Mouse (Mus musculus): ENCODE results near the gene BC107364.
"Not testable (repeated sequence)": the region's sequence is repeated elsewhere in the genome, so short reads cannot be mapped to it uniquely, and the experiment has no call there.

BC107364 gene

GRCm38 (mm10) chr3:96451181-96451737 lies 847 bp downstream of the BC107364 start:
- DNase-seq (ENCODE audit: low spot score in 2 of 2): not testable (repeated sequence)

- not testable (repeated sequence) for DNase-seq (ENCODE audit: low spot score in 2 of 2)
These were observed 1.6 kb downstream of the BC107364 start for GRCm38 (mm10) chr3:96450586-96450896.

- DNase-seq (ENCODE audit: low spot score in 2 of 2): not testable (repeated sequence)
These were observed 2.1 kb downstream of the BC107364 start for GRCm38 (mm10) chr3:96449762-96450585.

GRCm38 (mm10) chr3:96445436-96445835 lies 6.7 kb downstream of the BC107364 start:
- no peak for DNase-seq (ENCODE audit: low spot score in 2 of 2)

GRCm38 (mm10) chr3:96440578-96440977 lies 11.5 kb downstream of the BC107364 start:
- DNase-seq (ENCODE audit: low spot score in 2 of 2): peak; percentile 30 to 34

- DNase-seq (ENCODE audit: low spot score in 2 of 2): peak; percentile 10 to 29
These were observed 16.5 kb downstream of the BC107364 start for GRCm38 (mm10) chr3:96435557-96436091.

GRCm38 (mm10) chr3:96432207-96432606 lies 19.9 kb downstream of the BC107364 start:
- DNase-seq (ENCODE audit: low spot score in 2 of 2): no peak

GRCm38 (mm10) chr3:96429819-96430132 lies 22.3 kb downstream of the BC107364 start:
- no peak for DNase-seq (ENCODE audit: low spot score in 2 of 2)

- no peak for DNase-seq (ENCODE audit: low spot score in 2 of 2)
These were observed 22.9 kb downstream of the BC107364 start for GRCm38 (mm10) chr3:96428941-96429818.

- peak; percentile 26 to 40 for DNase-seq (ENCODE audit: low spot score in 2 of 2)
These were observed 24.2 kb downstream of the BC107364 start for GRCm38 (mm10) chr3:96427761-96428462.

- DNase-seq (ENCODE audit: low spot score in 2 of 2): no peak
These were observed 24.8 kb downstream of the BC107364 start for GRCm38 (mm10) chr3:96427311-96427710.

GRCm38 (mm10) chr3:96426268-96426667 lies 25.8 kb downstream of the BC107364 start:
- DNase-seq (ENCODE audit: low spot score in 2 of 2): no peak

- not testable (repeated sequence) for DNase-seq (ENCODE audit: low spot score in 2 of 2)
These were observed 27.7 kb downstream of the BC107364 start for GRCm38 (mm10) chr3:96424447-96424846.

GRCm38 (mm10) chr3:96423889-96424288 lies 28.2 kb downstream of the BC107364 start:
- no peak for DNase-seq (ENCODE audit: low spot score in 2 of 2)

- no peak for DNase-seq (ENCODE audit: low spot score in 2 of 2)
These were observed 31.3 kb downstream of the BC107364 start for GRCm38 (mm10) chr3:96420796-96421195.

- not testable (repeated sequence) for DNase-seq (ENCODE audit: low spot score in 2 of 2)
These were observed 33.2 kb downstream of the BC107364 start for GRCm38 (mm10) chr3:96418902-96419301.

GRCm38 (mm10) chr3:96417850-96418815 lies 34.0 kb downstream of the BC107364 start:
- DNase-seq (ENCODE audit: low spot score in 2 of 2): no peak

GRCm38 (mm10) chr3:96416595-96416994 lies 35.5 kb downstream of the BC107364 start:
- DNase-seq (ENCODE audit: low spot score in 2 of 2): no peak

- no peak for DNase-seq (ENCODE audit: low spot score in 2 of 2)
These were observed 36.0 kb downstream of the BC107364 start for GRCm38 (mm10) chr3:96416056-96416455.

- no peak for DNase-seq (ENCODE audit: low spot score in 2 of 2)
These were observed 37.2 kb downstream of the BC107364 start for GRCm38 (mm10) chr3:96414951-96415327.
